Mouse (Mus musculus) forebrain, embryonic 14.5 days (tissue): ENCODE results near the gene Col13a1. TPM values are rescaled to one million over a fixed set of nuclear protein-coding genes. Genes with fewer than 3 reads are reported as not detected.
A peak's percentile ranks its signal among the peaks of the same experiment; 100 is the strongest.

Source experiments
- ATAC-seq: fragments of 200-750 bp; cut with Nextera tagmentation; 2 replicates; pipeline ENCODE4 v1.8.0; 2017; ENCODE audit warnings: mild to moderate bottlenecking, moderate library complexity
- DNase-seq: peaks from one replicate; pipeline ENCODE4 v3.0.0-alpha.2; 2015; ENCODE audit warnings: low spot score
- H3K27ac ChIP-seq: fragments of 300-500 bp; sonication (generic); 2 replicates; pipeline ENCODE4 v1.5.1; 2014; ENCODE audit warnings: low read depth, mild to moderate bottlenecking, control low read depth, low read length, moderate library complexity
- H3K27me3 ChIP-seq: fragments of 300-500 bp; sonication (generic); replicated peaks from 2 replicates; pipeline ENCODE4 v1.6.1; 2014; ENCODE audit warnings: low read length, control low read depth, mixed read lengths; ENCODE audit not compliant: control insufficient read depth, insufficient read depth
- H3K36me3 ChIP-seq: fragments of 300-500 bp; sonication (generic); 2 replicates; pipeline ENCODE4 v1.6.1; 2014; ENCODE audit warnings: low read length, control low read depth; ENCODE audit not compliant: control insufficient read depth, insufficient read depth
- H3K4me1 ChIP-seq: fragments of 300-500 bp; sonication (generic); 2 replicates; pipeline ENCODE4 v1.6.1; 2014; ENCODE audit warnings: antibody characterized with exemption, low read length, control low read depth; ENCODE audit not compliant: control insufficient read depth, insufficient read depth
- H3K4me2 ChIP-seq: fragments of 300-500 bp; sonication (generic); 2 replicates; pipeline ENCODE4 v1.6.1; 2014; ENCODE audit warnings: mild to moderate bottlenecking, control low read depth, low read length
- H3K4me3 ChIP-seq: fragments of 300-500 bp; sonication (generic); 2 replicates; pipeline ENCODE4 v1.5.1; 2014; ENCODE audit warnings: low read depth, low read length, control low read depth
- H3K9ac ChIP-seq: fragments of 300-500 bp; sonication (generic); 2 replicates; pipeline ENCODE4 v1.6.1; 2014; ENCODE audit warnings: mild to moderate bottlenecking, low read length, control low read depth, moderate library complexity
- H3K9me3 ChIP-seq: fragments of 300-500 bp; sonication (generic); replicated peaks from 2 replicates; pipeline ENCODE4 v1.6.1; 2016; ENCODE audit warnings: low read length, control low read depth, mixed read lengths; ENCODE audit not compliant: control insufficient read depth
- WGBS: fragments of 180-500 bp; shearing (Covaris S2); extraction: QIAGEN DNeasy Blood & Tissue Kit; methylation state at CpG from one replicate; pipeline ENCODE4 v1.1.7; 2014; 5-methylcytosine and 5-hydroxymethylcytosine counted together
- polyA plus RNA-seq: library from polyadenylated mRNA; unstranded; fragments of >200 nt; fragmentation: Nextera tagmentation; extraction: Ambion mirVana; gene quantifications from 2 replicates; pipeline ENCODE4 v1.2.1, GENCODE M21; 2014

Gene Col13a1
- polyA plus RNA-seq, 1 experiment from 2014 or later: 0.41 TPM

- DNase-seq (no peak), ATAC-seq (no peak)
- peak overlapping the region; percentile 61 for H3K4me2 ChIP-seq
- H3K4me1 ChIP-seq: no peaks in the 10 kb centered on the region; the same call in 1 of the 2 replicates
- H3K36me3 ChIP-seq: no peaks in the 10 kb centered on the region
- peak overlapping the region; percentile 45 for H3K9ac ChIP-seq
- 9% methylated on average over 18 of the region's 18 CpGs for WGBS
- H3K4me3 ChIP-seq: peak overlapping the region; percentile 30
- H3K27me3 ChIP-seq: peaks cover 50% of the 10 kb centered on the region
- no peaks in the 10 kb centered on the region for H3K9me3 ChIP-seq
- no peak overlapping the region for H3K27ac ChIP-seq
These were observed 1.4 kb downstream of the Col13a1 start for GRCm38 (mm10) chr10:61977392-61978096.

- Histone ChIP-seq H3K4me1 (no peaks in the 10 kb centered on the region; the same call in 1 of the 2 replicates), H3K27me3 (peaks cover 50% of the 10 kb centered on the region), H3K9ac (no peak overlapping the region), H3K9me3 (no peaks in the 10 kb centered on the region), H3K27ac (no peak overlapping the region), H3K4me2 (no peak overlapping the region), H3K4me3 (no peak overlapping the region), H3K36me3 (no peaks in the 10 kb centered on the region)
- WGBS: 6% methylated on average over 6 of the region's 6 CpGs
- ATAC-seq: no peak
- DNase-seq: no peak
These were observed 1.9 kb downstream of the Col13a1 start for GRCm38 (mm10) chr10:61976987-61977386.

- Histone ChIP-seq H3K36me3 (no peaks in the 10 kb centered on the region), H3K27me3 (peaks cover 40% of the 10 kb centered on the region), H3K4me1 (no peaks in the 10 kb centered on the region; the same call in 1 of the 2 replicates), H3K4me2 (no peak overlapping the region), H3K9me3 (no peaks in the 10 kb centered on the region), H3K4me3 (no peak overlapping the region), H3K27ac (no peak overlapping the region), H3K9ac (no peak overlapping the region)
- DNase-seq (no peak), ATAC-seq (no peak)
- WGBS: 69% methylated on average over 2 of the region's 2 CpGs
These were observed 4.3 kb downstream of the Col13a1 start for GRCm38 (mm10) chr10:61974581-61974980.

- H3K9ac ChIP-seq: no peak overlapping the region
- H3K27ac ChIP-seq: no peak overlapping the region
- no peaks in the 10 kb centered on the region for H3K36me3 ChIP-seq
- no peak overlapping the region for H3K4me3 ChIP-seq
- 18% methylated on average over 4 of the region's 4 CpGs for WGBS
- ATAC-seq: no peak
- DNase-seq: peak; percentile 12
- H3K4me2 ChIP-seq: no peak overlapping the region
- peaks cover 14% of the 10 kb centered on the region for H3K27me3 ChIP-seq
- H3K9me3 ChIP-seq: no peaks in the 10 kb centered on the region
- no peaks in the 10 kb centered on the region for H3K4me1 ChIP-seq
These were observed 6.9 kb downstream of the Col13a1 start for GRCm38 (mm10) chr10:61972041-61972440.

GRCm38 (mm10) chr10:61968003-61968553, 10.8 kb downstream of the Col13a1 start:
- H3K4me3 ChIP-seq: no peak overlapping the region
- 77% methylated on average over 7 of the region's 7 CpGs for WGBS
- DNase-seq (no peak), ATAC-seq (no peak)
- H3K36me3 ChIP-seq: no peaks in the 10 kb centered on the region
- no peaks in the 10 kb centered on the region for H3K4me1 ChIP-seq
- H3K9ac ChIP-seq: no peak overlapping the region
- H3K27ac ChIP-seq: no peak overlapping the region
- H3K27me3 ChIP-seq: no peaks in the 10 kb centered on the region
- H3K4me2 ChIP-seq: no peak overlapping the region
- H3K9me3 ChIP-seq: no peaks in the 10 kb centered on the region

- no peaks in the 10 kb centered on the region for H3K27me3 ChIP-seq
- 46% methylated on average over 3 of the region's 3 CpGs for WGBS
- DNase-seq (no peak), ATAC-seq (no peak)
- H3K4me2 ChIP-seq: no peak overlapping the region
- no peak overlapping the region for H3K4me3 ChIP-seq
- H3K9me3 ChIP-seq: no peaks in the 10 kb centered on the region
- no peak overlapping the region for H3K27ac ChIP-seq
- no peak overlapping the region for H3K9ac ChIP-seq
- no peaks in the 10 kb centered on the region for H3K36me3 ChIP-seq
- no peaks in the 10 kb centered on the region for H3K4me1 ChIP-seq
These were observed 11.7 kb downstream of the Col13a1 start for GRCm38 (mm10) chr10:61967207-61967606.

- Histone ChIP-seq H3K9ac (no peak overlapping the region), H3K4me2 (no peak overlapping the region), H3K36me3 (no peaks in the 10 kb centered on the region), H3K9me3 (no peaks in the 10 kb centered on the region), H3K4me1 (no peaks in the 10 kb centered on the region), H3K27me3 (no peaks in the 10 kb centered on the region), H3K4me3 (no peak overlapping the region), H3K27ac (no peak overlapping the region)
- 0 out of 2 replicates have a peak, but pooled peaks have one; percentile 26 for ATAC-seq
- DNase-seq: peak; percentile 17
- 26% methylated on average over 7 of the region's 7 CpGs for WGBS
These were observed 13.5 kb downstream of the Col13a1 start for GRCm38 (mm10) chr10:61965386-61965841.

GRCm38 (mm10) chr10:61956718-61957117, 22.2 kb downstream of the Col13a1 start:
- H3K4me3 ChIP-seq: no peak overlapping the region
- DNase-seq: no peak
- no peaks in the 10 kb centered on the region for H3K27me3 ChIP-seq
- H3K4me1 ChIP-seq: no peaks in the 10 kb centered on the region
- WGBS: 76% methylated on average over 6 of the region's 6 CpGs
- no peak for ATAC-seq
- H3K4me2 ChIP-seq: no peak overlapping the region
- no peak overlapping the region for H3K9ac ChIP-seq
- no peaks in the 10 kb centered on the region for H3K9me3 ChIP-seq
- H3K27ac ChIP-seq: no peak overlapping the region
- no peaks in the 10 kb centered on the region for H3K36me3 ChIP-seq

- no peak for DNase-seq
- ATAC-seq: no peak
- H3K9me3 ChIP-seq: no peaks in the 10 kb centered on the region
- H3K27me3 ChIP-seq: no peaks in the 10 kb centered on the region
- H3K27ac ChIP-seq: no peak overlapping the region
- WGBS: 59% methylated on average over 5 of the region's 5 CpGs
- no peak overlapping the region for H3K9ac ChIP-seq
- no peaks in the 10 kb centered on the region for H3K36me3 ChIP-seq
- no peak overlapping the region for H3K4me2 ChIP-seq
- no peaks in the 10 kb centered on the region for H3K4me1 ChIP-seq
- no peak overlapping the region for H3K4me3 ChIP-seq
These were observed 25.0 kb downstream of the Col13a1 start for GRCm38 (mm10) chr10:61953916-61954315.
